Mouse (Mus musculus) ES-Bruce4 (cell line): ENCODE data around the gene Gramd1b.

Experiments
- CTCF ChIP-seq: IDR thresholded peaks from one replicate; pipeline ENCODE4 v1.8.1; 2011; ENCODE audit warnings: low read depth, low read length
- EP300 ChIP-seq: IDR thresholded peaks from 2 replicates; pipeline ENCODE4 v1.6.1; 2011; ENCODE audit warnings: low read depth, low read length; ENCODE audit not compliant: insufficient read depth

DNA sequence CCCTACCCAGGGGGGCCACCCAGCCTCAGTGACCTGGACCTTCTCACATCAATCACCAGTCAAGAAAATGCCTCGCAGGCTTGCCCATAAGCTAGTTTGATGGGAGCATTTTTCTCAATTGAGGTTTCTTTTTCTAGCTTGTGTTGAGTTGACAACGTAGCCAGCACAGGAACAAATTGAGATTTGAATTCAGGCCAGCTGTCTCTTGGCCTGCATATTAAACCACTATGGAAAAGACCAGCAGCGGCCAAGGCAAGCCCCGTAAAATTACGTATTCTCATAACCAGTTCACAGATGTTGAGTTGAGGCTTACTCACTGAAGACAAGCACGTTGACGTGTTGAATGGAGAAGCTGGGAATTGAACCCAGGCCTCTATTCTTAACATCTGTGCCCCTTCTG lies 248.2 kb downstream of the Gramd1b start:
- TF ChIP-seq CTCF (no peak), EP300 (no peak)
